Mouse (Mus musculus): ENCODE data around the gene Cav2. TPM values are rescaled to one million over a fixed set of nuclear protein-coding genes. Genes with fewer than 3 reads are reported as not detected.

Cav2 gene
- polyA plus RNA-seq, 1 experiment = 4.7 TPM

DNA sequence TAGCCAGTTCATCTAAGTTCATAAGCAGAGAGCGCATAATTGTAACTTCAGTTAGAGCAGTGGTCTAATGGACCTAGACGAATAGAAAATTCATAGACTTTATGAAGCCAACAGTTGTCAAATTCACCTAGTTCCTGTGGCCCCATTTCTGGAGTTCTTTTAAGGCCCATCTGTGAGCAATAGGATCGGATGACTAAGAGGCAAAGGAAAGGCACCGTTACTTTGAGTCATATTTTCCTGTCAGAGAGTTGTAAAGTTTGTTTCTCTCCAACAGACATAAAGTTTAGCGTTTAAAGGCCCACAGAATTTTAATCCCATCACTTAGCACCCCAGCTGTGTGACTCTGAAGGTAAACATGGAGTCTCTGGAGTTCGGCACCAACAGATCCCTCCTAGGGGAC, 41.0 kb downstream of the Cav2 start:
- Histone ChIP-seq H3K9ac (ENCODE audit: low read depth, poor library complexity, severe bottlenecking) (no peak overlapping the region), H3K4me1 (ENCODE audit: control insufficient read depth, insufficient read depth, low read length) (no peaks in the 10 kb centered on the region), H3K27me3 (ENCODE audit: control insufficient read depth, insufficient read depth, low read length, poor library complexity, severe bottlenecking) (no peaks in the 10 kb centered on the region; the same call in 1 of the 2 replicates), H3K36me3 (ENCODE audit: control insufficient read depth, insufficient read depth, low read length, poor library complexity, severe bottlenecking) (no peaks in the 10 kb centered on the region), H3K9me3 (replicated peaks; ENCODE audit: control insufficient read depth, insufficient read depth, low read length, poor library complexity, severe bottlenecking) (no peaks in the 10 kb centered on the region), H3K27ac (ENCODE audit: insufficient read depth, low read length) (no peak overlapping the region), H3K4me3 (ENCODE audit: low read depth, low read length) (no peak overlapping the region)
- no peak for TF ChIP-seq EP300 (IDR thresholded peaks at IDR 0.05; ENCODE audit: insufficient read depth, low read depth, low read length)

- no peaks in the 10 kb centered on the region for H3K4me1 ChIP-seq (ENCODE audit: control insufficient read depth, insufficient read depth, low read length)
- no peak overlapping the region for H3K27ac ChIP-seq (ENCODE audit: insufficient read depth, low read length)
- H3K36me3 ChIP-seq (ENCODE audit: control insufficient read depth, insufficient read depth, low read length, poor library complexity, severe bottlenecking) = no peaks in the 10 kb centered on the region
- H3K27me3 ChIP-seq (ENCODE audit: control insufficient read depth, insufficient read depth, low read length, poor library complexity, severe bottlenecking) = no peaks in the 10 kb centered on the region
- H3K9ac ChIP-seq (ENCODE audit: low read depth, poor library complexity, severe bottlenecking) = no peak overlapping the region
- H3K4me3 ChIP-seq (ENCODE audit: low read depth, low read length) = no peak overlapping the region
- H3K9me3 ChIP-seq (replicated peaks; ENCODE audit: control insufficient read depth, insufficient read depth, low read length, poor library complexity, severe bottlenecking) = no peaks in the 10 kb centered on the region
- TF ChIP-seq POLR2A (IDR thresholded peaks at IDR 0.05; ENCODE audit: insufficient read depth, low read length) = no peak
- TF ChIP-seq CTCF (IDR thresholded peaks at IDR 0.05; ENCODE audit: low read depth, low read length) = no peak
- no peak for TF ChIP-seq EP300 (IDR thresholded peaks at IDR 0.05; ENCODE audit: insufficient read depth, low read depth, low read length)
Observed at GRCm38 (mm10) chr6:17327216-17327615, 46.2 kb downstream of the Cav2 start.

DNA sequence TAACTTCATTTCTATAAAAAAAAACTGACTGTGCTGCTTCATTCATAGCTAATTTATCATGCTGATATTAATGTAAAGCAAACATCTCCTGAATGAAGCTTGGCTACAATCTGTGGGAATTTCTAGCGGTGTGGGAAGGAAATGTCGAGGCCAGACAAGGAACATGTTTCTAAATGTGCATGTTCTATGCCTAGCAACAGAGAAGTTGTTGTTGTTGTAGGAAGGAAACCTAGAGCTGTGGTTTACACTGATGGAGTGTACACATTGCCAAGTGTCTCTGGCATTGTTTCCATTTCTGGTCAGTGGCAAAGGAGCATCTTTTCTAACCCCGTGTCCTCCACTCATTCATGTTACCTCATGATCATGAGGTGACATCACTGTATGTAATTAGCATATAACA, 48.8 kb downstream of the Cav2 start:
- no peak for TF ChIP-seq POLR2A (IDR thresholded peaks at IDR 0.05; ENCODE audit: insufficient read depth, low read length)
- H3K36me3 ChIP-seq (ENCODE audit: control insufficient read depth, insufficient read depth, low read length, poor library complexity, severe bottlenecking) = no peaks in the 10 kb centered on the region

DNA sequence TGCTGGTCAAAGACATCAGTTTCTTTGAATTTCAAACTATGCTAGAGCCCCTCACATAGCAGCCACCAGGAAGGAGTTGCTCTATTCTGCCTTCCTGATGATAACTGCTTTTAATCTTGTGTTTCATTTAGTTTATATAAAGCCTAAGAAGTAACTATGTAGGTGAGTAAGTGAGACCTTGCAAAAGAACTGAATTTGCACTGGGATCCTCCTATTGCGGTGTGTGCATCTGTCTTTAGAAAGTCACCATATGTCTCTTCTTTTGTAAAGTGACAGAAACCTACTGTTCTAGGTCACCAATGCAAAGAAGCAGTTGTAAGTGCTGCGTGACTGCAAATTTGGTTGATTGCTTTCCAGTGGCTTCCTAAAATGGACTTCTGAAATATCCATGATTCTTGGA, 56.7 kb downstream of the Cav2 start:
- H3K27ac ChIP-seq (ENCODE audit: insufficient read depth, low read length) = no peak overlapping the region
- no peaks in the 10 kb centered on the region for H3K4me1 ChIP-seq (ENCODE audit: control insufficient read depth, insufficient read depth, low read length)
- no peaks in the 10 kb centered on the region for H3K36me3 ChIP-seq (ENCODE audit: control insufficient read depth, insufficient read depth, low read length, poor library complexity, severe bottlenecking)
- H3K4me3 ChIP-seq (ENCODE audit: low read depth, low read length) = no peak overlapping the region
- H3K27me3 ChIP-seq (ENCODE audit: control insufficient read depth, insufficient read depth, low read length, poor library complexity, severe bottlenecking) = peaks cover 2% of the 10 kb centered on the region; the same call in 1 of the 2 replicates
- H3K9ac ChIP-seq (ENCODE audit: low read depth, poor library complexity, severe bottlenecking) = no peak overlapping the region
- TF ChIP-seq EP300 (IDR thresholded peaks at IDR 0.05; ENCODE audit: insufficient read depth, low read depth, low read length) (no peak), CTCF (IDR thresholded peaks at IDR 0.05; ENCODE audit: low read depth, low read length) (no peak), POLR2A (IDR thresholded peaks at IDR 0.05; ENCODE audit: insufficient read depth, low read length) (no peak)
- no peaks in the 10 kb centered on the region for H3K9me3 ChIP-seq (replicated peaks; ENCODE audit: control insufficient read depth, insufficient read depth, low read length, poor library complexity, severe bottlenecking)

More for the DNA sequence above, 48.8 kb downstream of the Cav2 start:
- Histone ChIP-seq H3K9ac (ENCODE audit: low read depth, poor library complexity, severe bottlenecking) (no peak overlapping the region), H3K9me3 (replicated peaks; ENCODE audit: control insufficient read depth, insufficient read depth, low read length, poor library complexity, severe bottlenecking) (no peaks in the 10 kb centered on the region), H3K4me1 (ENCODE audit: control insufficient read depth, insufficient read depth, low read length) (no peaks in the 10 kb centered on the region), H3K4me3 (ENCODE audit: low read depth, low read length) (no peak overlapping the region), H3K27me3 (ENCODE audit: control insufficient read depth, insufficient read depth, low read length, poor library complexity, severe bottlenecking) (no peaks in the 10 kb centered on the region), H3K27ac (ENCODE audit: insufficient read depth, low read length) (no peak overlapping the region)

Other genes starting within 250 kb of the Cav2 start
- gene Tes, start 216.0 kb upstream of the Cav2 start, polyA plus RNA-seq (2011; ENCODE audit: insufficient read depth, insufficient read length, low read depth, missing spikeins) = 57.5 and 59.6 TPM in 2 replicates
- gene Cav1, start 25.1 kb downstream of the Cav2 start, polyA plus RNA-seq (2011; ENCODE audit: insufficient read depth, insufficient read length, low read depth, missing spikeins) = 22.4 and 28.7 TPM in 2 replicates
- gene Met, start 182.6 kb downstream of the Cav2 start, polyA plus RNA-seq (2011; ENCODE audit: insufficient read depth, insufficient read length, low read depth, missing spikeins) = 11.2 and 13.0 TPM in 2 replicates